Mouse (Mus musculus): ENCODE results near the gene Six6.
A peak's percentile ranks its signal among the peaks of the same experiment; 100 is the strongest.

Six6 gene

DNA sequence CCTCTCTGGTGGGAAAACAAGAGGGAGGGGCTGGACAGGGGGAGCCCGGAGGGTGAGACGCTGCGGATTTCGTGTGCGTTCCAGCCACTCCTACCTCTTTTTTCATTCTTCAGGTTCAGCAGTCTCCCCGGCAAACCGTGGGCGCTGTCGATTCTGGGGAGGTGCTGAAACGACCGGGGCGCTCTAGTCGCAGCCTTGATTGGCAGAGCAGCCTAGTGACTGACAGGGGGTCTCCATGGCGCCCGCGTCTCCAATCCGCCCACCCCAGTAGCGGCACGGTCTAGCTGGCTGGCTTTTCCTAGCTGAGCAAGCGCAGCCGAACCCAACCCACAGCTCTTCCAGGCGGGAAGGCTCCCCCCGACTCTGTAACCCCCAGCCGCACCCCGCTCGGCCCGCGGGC is at the start of gene Six6:
TSS of gene Six6 (plus strand) at position 277 of the 400 bp plus-strand sequence.
- DNase-seq (ENCODE audit: low read depth, low spot score), result peak; percentile 92

DNA sequence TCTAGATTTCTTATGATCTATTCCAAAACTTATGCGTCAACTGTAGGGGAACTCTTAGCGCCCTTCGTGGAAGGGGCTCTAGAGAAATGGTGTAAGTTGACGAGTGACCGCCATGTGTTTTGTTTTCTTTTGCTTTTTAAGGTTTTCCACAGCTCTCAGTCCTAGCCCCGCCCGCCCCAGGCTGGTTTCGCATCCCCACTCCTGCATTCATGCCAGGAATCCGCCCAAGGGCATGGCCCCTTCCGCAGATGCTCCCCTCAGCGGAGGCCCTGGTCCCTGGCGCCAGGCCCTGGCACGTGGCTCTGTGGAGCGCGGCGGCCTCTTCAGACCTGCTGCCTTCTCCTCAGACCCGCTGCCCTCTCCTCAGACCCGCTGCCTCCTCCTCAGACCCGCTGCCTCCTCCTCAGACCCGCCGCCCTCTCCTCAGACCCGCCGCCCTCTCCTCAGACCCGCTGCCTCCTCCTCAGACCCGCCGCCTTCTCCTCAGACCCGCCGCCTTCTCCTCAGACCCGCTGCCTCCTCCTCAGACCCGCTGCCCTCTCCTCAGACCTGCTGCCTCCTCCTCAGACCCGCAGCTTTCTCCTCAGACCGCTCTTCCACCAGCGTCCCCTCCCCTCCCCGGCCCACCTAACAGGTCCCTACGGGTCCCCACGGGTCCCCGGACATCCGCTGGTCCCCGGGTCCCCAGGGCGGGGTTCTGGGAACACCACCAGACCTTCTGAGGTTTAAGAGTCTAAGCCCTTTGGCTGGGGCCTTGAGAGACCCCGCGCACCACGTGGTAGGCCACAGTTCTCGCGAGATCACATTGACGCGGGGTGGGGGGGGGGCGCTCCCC is 22.3 kb upstream of the Six6 start:
- DNase-seq (ENCODE audit: low read depth, low spot score), result peak; percentile 91

DNA sequence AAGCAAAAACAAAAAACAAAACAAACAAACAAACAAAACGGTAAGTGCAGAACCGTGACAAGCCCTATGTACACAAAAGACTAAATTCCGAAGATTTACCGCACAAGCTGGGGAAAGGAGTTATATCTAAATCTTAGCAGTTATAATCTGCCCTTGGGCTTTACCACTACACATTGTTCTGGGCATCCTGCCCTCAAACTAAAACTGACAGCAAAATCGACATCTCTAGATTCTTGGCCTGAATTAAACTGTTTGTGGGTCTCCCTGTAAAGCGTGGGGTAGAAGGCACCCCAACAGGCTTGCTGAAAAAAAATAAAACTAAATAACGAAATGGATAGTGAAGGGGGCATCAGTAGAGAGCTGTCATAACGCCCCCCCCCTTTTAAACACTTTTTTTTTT is 2.9 kb upstream of the Six6 start:
- DNase-seq (ENCODE audit: low read depth, low spot score), result no peak

DNA sequence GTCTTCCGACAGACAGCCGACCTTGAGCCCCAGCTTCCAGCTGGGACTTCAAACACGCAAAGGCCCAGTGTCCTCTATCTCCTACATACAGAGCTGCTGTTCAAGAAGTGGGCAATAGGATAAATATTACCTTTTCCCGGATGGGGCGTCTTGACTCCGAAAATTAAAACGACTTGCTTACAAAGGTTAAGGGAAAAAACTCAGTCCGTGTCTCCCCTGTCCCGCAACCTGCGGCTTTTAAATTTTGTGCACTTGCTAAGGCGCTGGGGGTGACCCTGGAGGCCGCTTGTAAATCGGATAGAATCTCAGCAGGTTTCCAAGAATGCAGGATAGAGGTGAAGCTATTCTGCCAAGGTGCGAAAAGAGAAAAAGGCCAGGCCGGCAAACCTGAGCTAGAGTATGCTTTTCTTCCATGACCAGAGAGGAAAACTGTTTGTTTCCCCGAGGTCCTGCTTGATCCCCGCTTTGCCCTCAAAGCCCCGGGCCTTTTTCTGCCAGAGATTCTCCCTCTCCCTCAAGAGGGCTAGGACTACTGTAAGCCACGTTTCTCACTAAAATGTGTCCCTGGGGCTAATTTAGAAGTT is 2.1 kb upstream of the Six6 start:
- DNase-seq (ENCODE audit: low read depth, low spot score), result no peak

DNA sequence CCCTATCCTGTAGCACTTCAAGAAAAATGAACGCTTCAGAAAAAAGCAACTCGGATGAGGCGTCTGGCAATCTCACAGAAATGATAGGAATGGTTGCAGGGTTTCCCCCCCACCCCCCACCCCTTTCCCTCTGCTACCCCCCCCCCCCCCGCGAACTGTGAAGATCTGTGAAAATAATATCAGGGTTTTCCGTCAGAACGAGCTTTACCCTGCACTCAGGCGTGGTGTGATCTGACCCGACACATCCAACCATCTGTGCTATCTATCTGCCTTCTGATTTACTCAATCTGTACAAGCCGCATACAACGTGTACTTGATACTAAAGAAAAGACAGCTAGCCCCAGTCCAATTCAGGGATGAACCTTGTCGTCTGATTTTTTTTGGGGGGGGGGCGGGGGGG is 1.5 kb upstream of the Six6 start:
- DNase-seq (ENCODE audit: low read depth, low spot score), result no peak

DNA sequence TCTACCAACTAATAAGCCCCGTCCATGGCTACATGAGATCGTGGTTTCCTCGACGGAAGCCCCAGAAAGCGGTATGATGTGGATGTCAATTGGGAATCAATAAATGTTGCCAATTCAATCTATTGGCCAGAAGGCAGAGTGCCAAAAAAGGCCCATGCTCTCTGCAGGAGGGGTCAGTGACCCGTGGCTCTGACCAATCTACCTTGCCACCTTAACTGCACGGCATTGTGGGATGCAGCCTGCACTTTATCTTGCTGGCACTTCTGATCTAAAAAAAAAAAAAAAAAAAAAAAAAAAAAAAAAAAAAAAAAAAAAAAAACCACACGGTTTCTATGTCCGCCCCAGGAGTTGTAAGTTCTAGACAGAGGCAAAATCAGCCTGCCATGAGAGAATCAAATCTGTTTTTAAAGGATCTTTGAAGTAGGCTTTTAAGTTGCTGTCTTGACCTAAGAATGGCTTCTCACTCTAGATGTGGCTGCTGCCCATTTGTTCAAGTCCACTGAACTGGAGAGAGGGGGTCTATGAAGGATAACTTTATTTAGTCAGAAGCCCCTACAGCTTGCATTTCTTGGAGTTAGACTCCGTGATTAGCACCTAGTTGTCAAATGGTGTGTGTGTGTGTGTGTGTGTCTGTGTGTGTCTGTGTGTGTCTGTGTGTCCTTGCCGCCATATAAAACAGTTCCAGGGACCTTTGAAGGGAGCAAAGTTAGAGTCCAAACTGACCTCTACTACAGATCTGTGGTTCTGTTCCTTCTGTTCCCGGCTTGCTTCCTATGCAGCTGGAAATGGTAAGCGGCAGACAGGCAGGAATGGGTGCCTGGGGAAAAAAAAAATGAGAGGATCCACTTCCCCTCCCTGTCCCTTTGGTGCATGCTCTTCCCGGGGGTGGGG is 847 bp upstream of the Six6 start:
- no peak for DNase-seq (ENCODE audit: low read depth, low spot score)

DNA sequence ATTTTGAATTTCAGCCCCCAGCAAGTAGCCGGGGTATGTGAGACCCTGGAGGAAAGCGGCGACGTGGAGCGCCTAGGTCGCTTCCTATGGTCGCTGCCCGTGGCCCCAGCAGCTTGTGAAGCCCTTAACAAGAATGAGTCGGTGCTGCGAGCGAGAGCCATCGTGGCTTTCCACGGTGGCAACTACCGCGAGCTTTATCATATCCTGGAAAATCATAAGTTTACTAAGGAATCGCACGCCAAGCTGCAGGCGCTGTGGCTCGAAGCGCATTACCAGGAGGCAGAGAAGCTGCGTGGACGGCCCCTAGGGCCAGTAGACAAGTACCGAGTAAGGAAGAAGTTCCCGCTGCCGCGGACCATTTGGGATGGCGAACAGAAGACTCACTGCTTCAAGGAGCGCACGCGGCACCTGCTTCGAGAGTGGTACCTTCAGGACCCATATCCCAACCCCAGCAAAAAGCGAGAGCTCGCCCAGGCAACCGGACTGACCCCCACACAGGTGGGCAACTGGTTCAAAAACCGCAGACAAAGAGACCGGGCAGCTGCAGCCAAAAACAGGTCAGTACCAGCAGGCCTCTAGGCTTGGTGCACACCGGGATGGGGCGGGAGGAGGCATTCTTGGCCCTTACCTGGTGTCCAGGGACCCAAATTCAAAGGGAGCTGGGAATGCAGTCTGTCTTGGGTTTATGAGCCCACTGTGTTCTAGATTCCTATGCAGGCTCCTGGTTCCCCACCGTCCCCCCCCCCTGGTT is 554 bp downstream of the Six6 start, which contains the start of gene 4930447C04Rik:
TSS of gene 4930447C04Rik (minus strand) at position 704 of the 751 bp plus-strand sequence.
- DNase-seq (ENCODE audit: low read depth, low spot score), result no peak

DNA sequence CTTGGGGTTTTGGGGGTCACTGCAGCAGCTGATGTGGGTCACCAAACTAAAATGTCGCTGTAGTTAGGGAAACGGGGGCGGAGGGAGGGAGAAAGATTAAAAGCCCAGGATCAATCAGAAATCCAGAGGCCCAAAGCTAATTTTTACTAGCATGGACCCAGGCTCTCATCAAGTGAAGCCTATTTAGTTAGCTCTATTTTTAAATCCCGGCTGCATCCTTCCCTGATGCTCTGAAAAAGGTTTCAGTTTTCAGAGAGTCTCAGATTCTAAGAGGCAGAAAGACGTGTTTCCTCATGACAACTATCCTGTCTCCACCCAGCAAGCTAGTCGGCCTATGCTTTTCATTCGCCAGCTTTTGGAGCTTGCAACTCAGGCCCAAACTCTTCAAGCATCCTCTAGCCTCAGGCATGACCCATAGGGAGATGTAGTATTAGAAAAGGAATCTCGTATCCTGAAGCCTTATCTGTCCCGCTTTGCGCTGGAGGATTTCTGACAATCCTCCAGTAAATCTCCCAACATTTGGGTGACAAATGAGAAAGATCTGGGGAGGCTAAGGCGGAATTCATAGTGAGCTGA is 1.2 kb downstream of the Six6 start:
- peak; percentile 14 for DNase-seq (ENCODE audit: low read depth, low spot score)

DNA sequence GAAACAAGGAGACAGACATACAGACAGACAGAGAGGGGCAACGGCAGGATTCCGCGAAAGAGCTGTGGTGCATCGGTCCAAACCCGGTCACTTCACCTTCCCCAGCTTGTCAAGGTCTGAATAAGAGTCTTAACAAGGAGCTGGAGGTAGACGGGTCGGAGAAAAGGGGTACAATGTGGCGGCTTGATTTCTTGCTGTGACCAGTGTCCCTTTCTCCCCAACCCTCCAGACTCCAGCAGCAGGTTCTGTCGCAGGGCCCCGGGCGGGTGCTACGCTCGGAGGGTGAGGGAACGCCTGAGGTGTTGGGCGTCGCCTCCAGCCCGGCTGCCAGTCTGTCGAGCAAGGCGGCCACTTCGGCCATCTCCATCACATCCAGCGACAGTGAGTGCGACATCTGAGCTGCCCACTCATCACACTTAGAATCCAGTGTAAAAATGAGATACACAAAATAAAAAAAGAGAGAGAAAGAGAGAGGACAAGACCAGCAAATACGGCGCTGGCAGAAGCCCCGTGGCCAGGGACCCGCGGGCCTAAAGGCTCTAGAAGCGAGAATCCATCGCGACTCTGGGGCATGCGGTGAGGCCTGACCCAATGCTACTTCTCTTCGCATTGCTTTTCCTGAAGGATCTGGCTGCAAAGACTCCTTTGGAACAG is 1.8 kb downstream of the Six6 start:
- peak; percentile 19 for DNase-seq (ENCODE audit: low read depth, low spot score)

DNA sequence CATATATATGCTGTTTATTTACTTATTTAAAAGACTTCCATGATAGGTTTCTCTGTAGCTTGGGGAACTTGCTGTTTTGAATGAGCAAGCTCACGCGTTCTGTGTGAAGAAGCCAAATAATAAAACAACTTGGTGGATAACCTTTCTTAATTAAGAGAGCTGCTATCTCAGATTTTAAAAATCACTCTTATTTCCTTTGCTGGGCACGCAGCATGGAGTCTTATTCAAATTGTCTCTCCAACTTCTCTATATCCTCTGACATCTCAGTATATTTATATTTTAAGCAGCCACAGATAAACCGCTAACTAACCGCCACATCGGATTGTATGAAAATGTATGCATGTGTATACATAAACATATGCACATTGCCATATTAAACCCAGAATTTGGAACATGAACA is 2.5 kb downstream of the Six6 start:
- no peak for DNase-seq (ENCODE audit: low read depth, low spot score)

DNA sequence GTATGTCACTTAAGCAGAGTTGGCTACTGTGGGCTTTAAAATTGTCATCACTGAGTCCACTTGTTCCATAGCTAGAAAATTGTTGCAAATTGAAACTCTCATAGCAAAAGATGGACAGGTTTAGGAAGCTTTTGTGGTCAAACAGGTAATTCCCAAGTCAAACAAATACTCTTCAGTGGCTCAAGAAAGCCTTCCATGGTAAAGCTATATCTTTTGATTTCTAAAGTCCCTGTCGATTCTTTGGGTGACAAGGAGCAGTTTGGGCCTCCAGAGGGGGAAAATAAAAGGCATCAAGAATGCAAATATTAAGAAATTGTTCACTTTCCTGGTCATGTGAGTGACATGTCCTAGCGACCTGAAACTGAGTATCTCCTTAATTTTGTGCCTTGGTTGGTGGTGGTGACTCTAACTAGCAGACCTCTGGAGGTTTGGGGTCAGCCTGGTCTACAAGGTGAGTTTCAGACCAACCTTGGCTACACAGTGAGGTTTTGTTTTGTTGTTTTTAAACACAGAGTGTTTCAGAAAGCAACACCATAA is 4.0 kb downstream of the Six6 start:
- no peak for DNase-seq (ENCODE audit: low read depth, low spot score)

DNA sequence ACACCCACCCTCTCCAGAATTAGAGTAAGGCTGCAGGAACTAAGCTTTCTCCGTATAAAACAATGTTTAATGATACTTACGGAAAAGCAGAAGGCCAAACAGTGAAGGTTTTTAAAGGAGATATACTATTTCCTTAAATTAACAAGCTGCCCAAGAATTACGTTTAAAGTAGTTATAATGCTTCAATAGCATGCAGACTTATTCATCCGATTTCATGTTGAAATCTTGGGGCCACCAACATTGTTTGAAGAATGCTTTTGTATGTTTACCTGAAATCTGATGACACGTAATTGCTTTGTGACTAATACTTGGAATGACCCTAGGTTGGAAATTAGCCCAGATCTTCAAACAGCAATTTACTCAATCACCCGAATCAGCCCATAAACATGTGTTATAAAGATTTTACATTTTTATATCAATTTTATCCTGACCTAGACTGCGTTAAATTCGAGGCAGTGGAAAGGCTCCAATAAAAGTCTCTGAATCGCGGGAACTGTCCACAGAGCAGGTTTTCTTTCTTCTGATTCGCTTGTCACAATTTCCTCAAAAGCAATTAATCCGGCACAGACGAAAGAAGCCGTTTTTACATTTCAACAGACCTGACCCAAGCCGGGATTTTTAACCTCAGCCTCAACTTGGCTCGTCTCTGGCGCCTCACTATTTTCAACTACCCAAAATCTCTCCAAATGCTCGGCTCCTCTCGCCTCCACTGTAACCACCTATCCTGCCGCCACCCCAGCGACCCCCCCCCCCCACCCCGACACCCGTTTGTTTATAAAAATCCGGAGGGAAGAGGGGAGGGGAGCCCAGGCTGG is 4.9 kb downstream of the Six6 start:
- DNase-seq (ENCODE audit: low read depth, low spot score), result no peak

DNA sequence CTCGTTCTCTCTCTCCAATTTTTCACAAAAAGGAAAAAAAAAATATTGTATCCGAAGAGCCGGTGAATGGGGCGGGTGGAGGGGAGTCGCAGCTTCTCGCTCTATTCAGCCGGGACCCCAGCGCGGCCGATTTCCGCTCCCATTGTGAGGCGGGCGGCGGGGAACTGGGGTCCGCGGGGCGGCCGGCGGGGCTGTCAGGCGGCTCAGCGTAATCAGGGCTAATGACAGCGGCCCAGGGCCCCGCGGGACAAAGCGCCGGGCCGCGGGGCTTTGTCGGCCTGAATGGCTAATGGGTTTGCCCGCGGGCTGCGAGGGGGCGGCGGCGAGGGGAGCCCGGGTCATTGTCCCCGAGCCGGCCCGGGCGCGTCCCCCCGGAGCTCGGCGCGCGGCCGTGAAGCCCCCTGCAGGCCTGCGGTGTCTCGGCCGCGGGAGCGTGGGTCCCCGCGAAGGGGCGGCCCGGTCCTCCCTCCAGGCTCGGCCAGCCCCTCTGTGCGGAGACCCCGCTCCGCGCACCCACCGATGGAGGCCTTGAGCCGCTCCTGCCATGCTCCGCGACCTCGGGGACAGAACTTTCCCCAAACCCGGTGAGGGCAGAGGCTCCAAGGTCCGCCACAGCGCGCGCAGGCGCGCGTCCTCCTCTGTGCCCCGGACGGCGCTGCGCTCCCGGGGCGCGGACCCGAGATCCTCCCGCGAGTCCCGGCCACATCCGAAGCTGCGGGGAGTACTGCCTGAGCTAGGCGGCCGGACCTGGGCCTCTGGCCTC is 5.8 kb downstream of the Six6 start:
- DNase-seq (ENCODE audit: low read depth, low spot score), result peak; percentile 35

DNA sequence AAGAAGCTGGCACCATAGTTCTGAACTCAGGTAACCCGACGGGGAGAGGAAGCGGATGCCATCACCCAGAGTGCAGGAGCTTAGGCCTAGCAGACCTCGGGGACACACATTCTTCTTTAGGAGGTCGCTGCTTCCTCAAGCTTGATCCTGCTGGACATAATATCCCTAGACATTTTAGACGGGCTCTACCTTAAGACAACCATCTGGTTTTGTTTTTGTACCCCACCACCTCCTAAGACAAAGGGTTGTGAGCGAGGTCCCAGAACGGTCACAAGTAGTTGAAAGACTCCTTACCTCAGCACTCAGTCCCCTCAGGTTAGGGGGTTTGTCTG is 6.3 kb downstream of the Six6 start:
- DNase-seq (ENCODE audit: low read depth, low spot score), result no peak

DNA sequence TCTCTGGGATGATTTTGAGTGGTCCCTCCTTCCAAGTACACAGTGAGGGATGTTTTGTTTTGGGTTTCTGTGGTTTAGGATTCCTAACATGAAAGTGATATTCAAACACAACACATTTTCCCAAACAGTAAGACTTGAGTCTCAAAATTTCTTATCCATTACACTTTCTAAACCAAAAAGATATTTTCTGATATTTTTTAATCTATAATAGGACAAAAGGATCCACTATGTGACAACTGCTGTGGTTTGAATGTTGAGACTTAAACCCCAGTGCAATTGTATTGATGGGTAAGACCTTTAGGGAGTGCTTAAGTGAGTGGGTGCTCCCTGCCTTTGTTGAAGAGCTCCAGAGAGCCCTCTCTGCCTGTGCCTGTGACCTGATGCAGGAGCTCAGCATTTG is 7.1 kb downstream of the Six6 start:
- no peak for DNase-seq (ENCODE audit: low read depth, low spot score)

DNA sequence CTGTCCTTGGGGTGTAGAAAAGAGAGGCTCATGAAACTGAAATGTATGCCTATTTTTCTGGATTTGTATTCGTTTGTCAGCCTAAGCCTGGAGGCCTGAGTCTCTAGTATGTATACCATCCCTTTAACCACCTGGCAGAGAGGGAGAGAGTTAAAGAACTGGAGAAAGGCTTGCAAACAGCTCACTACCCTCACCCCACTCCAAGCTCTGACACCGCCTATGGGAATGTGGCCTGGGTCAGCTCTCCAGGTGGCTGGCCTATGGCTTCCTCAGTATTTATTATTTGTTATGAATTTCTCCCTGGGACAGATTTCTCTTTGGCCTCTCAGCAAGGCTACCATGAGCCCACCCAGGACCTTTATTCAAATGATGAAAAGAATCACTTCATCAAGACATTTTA is 7.6 kb downstream of the Six6 start:
- DNase-seq (ENCODE audit: low read depth, low spot score), result no peak

DNA sequence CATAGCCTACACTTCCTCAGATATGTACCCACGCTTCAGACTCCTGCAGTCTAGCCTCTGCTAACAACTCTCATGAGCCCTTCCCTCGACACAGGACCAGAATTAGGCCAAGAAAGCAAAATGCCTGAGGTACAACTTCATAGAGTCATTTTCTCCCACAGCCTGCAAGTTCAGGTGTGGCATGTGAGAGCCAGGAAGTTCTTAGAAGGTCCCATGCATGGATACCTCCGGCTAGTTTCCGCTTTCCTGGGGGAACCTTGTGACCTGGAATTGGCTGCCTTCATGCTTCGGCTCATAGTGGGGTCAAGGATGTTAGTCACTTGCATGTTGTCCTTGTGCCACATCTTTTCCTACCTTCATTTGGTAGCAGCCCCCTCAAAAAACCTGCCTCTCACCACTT is 13.4 kb downstream of the Six6 start:
- DNase-seq (ENCODE audit: low read depth, low spot score), result no peak

DNA sequence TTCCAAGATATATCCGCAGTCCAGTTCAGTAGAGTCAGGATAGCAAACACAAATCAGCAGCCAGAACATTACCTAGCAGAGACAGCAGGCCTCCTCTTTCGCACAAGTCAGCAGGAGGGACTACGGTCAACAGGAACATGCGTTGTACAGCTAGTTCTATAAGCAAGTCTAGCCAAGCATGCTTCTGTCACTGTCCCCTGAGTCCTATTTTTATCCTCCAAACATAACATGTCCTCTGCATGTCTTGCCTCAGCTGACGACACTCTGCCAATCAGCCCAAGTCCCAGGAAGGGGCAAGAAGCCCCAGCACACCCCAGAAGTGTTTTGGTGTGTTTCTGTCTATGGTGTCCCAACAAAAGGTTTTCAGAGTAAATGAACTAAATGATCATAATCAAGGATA is 14.2 kb downstream of the Six6 start:
- no peak for DNase-seq (ENCODE audit: low read depth, low spot score)

DNA sequence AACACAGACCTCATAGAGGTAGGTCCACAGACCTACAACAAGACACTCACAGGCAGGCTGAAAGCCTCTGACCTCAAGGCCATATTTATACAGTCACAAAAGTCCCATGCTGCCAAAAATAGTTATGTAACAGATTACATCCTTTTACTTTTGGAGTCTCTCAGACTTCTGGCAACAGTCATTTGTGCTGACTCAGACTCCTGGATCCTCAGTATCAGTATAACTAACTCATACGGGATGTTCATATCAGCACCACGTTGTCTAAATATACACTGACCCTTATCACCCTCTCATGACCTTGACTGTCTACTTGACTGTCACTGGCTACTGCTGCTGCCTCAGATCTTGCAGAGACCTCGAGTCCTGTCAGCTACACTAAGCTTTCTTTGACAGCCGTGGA is 15.2 kb downstream of the Six6 start:
- DNase-seq (ENCODE audit: low read depth, low spot score), result no peak

Data from ES-CJ7 (cell line).